Mouse (Mus musculus) testis, adult 2 months (tissue): Measurements from ENCODE around the gene Micu2. TPM values are rescaled to one million over a fixed set of nuclear protein-coding genes. Genes with fewer than 3 reads are reported as not detected.
"Not testable (repeated sequence)": the region's sequence is repeated elsewhere in the genome, so short reads cannot be mapped to it uniquely, and the experiment has no call there.

Experiments
- H3K27ac ChIP-seq: fragments of 200-500 bp; 2 replicates; pipeline ENCODE4 v1.5.1; 2012; ENCODE audit warnings: low read depth, low read length; ENCODE audit not compliant: control insufficient read depth, insufficient read depth
- H3K27me3 ChIP-seq: fragments of 200-500 bp; 2 replicates; pipeline ENCODE4 v1.6.1; 2012; ENCODE audit warnings: mild to moderate bottlenecking, low read length, moderate library complexity; ENCODE audit not compliant: control insufficient read depth, insufficient read depth
- H3K36me3 ChIP-seq: fragments of 200-500 bp; 2 replicates; pipeline ENCODE4 v1.6.1; 2012; ENCODE audit warnings: mild to moderate bottlenecking, low read length; ENCODE audit not compliant: control insufficient read depth, insufficient read depth
- H3K4me1 ChIP-seq: fragments of 200-500 bp; 2 replicates; pipeline ENCODE4 v1.6.1; 2012; ENCODE audit warnings: low read length; ENCODE audit not compliant: control insufficient read depth, insufficient read depth
- H3K4me3 ChIP-seq: fragments of 200-500 bp; 2 replicates; pipeline ENCODE4 v1.5.1; 2012; ENCODE audit warnings: low read depth, mild to moderate bottlenecking, low read length, moderate library complexity, mixed read lengths; ENCODE audit not compliant: control insufficient read depth
- CTCF ChIP-seq: fragments of 200-500 bp; IDR thresholded peaks from 2 replicates; pipeline ENCODE4 v1.5.1; 2012; ENCODE audit warnings: low read depth, mild to moderate bottlenecking, inconsistent platforms, low read length, moderate library complexity; ENCODE audit not compliant: control insufficient read depth, insufficient read depth, insufficient replicate concordance
- POLR2A ChIP-seq: fragments of 200-500 bp; IDR thresholded peaks from 2 replicates; pipeline ENCODE4 v1.6.1; 2012; ENCODE audit warnings: low read depth, mild to moderate bottlenecking, inconsistent platforms, low read length, moderate library complexity; ENCODE audit not compliant: control insufficient read depth
- polyA plus RNA-seq: library from polyadenylated mRNA; depleted of rRNA; stranded (reverse); fragments of >200 nt; gene quantifications from 2 replicates; pipeline ENCODE4 v1.2.3, GENCODE M21; 2012

Micu2 gene
- polyA plus RNA-seq, 1 experiment: 6.9 TPM

DNA sequence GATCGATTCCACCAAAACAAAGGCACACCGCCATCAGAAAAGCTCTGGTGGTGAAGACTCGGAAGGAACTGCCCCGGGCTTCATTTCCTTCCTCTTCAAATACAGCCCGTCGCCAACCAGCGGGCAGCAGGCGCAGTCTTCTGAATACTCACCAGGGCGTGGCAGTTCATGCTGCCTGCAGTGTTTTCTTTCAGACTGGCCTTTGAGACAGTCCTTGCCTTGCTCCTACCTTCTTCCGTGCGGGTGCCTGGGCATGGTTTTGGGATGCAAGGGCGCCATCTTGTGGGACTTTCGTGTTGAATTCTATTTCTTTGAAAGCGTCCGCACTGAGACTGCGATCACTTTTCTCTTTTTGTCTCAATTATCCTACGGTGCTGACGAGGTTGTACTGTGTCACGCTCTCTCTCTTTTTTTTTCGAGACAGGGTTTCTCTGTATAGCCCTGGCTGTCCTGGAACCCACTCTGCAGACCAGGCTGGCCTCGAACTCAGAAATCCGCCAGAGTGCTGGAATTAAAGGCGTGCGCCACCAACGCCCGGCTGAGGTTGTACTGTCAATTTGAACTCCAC is 88.5 kb downstream of the Micu2 start:
- Histone ChIP-seq H3K4me3 (peak overlapping the region; percentile 60), H3K27ac (no peak overlapping the region), H3K36me3 (no peaks in the 10 kb centered on the region), H3K4me1 (peaks cover 2% of the 10 kb centered on the region), H3K27me3 (no peaks in the 10 kb centered on the region)
- TF ChIP-seq POLR2A: 0 out of 2 replicates have a peak, but pooled peaks have one; percentile 30
- peak; percentile 66; the same call in 1 of the 2 replicates for TF ChIP-seq CTCF

DNA sequence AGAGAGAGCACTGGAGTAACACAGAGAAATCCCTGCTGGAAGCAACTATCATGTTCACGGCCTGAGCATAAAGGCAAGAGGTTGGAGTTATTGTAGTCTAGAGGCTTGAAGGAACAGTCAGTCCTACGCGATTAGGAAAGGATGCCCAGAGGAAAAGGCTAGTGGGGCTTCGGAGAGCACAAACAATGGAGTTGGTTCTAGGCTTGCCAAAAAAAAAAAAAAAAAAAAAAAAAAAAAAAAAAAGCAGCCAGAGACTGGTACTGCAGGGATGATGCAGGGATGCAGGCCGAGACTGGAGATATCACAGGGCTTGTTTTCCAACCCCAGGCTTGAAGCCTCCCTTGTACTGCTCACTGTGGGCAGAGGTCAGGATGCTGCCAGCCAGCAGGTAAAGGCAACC is 89.8 kb downstream of the Micu2 start:
- no peaks in the 10 kb centered on the region for H3K27me3 ChIP-seq
- TF ChIP-seq POLR2A (no peak), CTCF (no peak)
- no peak overlapping the region for H3K27ac ChIP-seq

DNA sequence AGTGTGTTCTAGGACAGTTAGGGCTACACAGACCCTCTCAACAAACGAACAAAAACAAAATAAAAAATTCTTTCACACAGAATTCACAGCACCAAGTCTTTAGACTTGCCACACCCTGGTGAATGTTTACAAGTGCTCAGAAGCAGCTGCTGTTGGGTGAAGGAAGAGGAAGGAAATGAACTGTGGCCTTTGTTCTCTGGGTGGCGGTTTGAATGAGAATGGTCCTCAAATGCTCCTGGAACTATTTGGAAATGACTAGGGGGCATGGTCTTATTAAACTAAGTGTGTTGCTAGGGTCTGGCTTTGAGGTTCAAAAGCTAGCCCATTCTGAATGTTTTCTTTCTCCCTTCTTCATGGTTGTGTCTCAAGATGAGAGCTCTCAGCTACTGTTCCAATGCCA is 90.6 kb downstream of the Micu2 start:
- H3K27ac ChIP-seq: no peak overlapping the region
- no peaks in the 10 kb centered on the region for H3K27me3 ChIP-seq

More for the DNA sequence above, 89.8 kb downstream of the Micu2 start:
- Histone ChIP-seq H3K36me3 (no peaks in the 10 kb centered on the region), H3K4me3 (no peak overlapping the region), H3K4me1 (peaks cover 2% of the 10 kb centered on the region)

GRCm38 (mm10) chr14:57901998-57902397 is 97.1 kb downstream of the Micu2 start:
- no peak overlapping the region for H3K4me3 ChIP-seq
- no peaks in the 10 kb centered on the region; the same call in 1 of the 2 replicates for H3K4me1 ChIP-seq
- H3K27me3 ChIP-seq: no peaks in the 10 kb centered on the region
- H3K36me3 ChIP-seq: no peaks in the 10 kb centered on the region
- H3K27ac ChIP-seq: no peak overlapping the region
- no peak for TF ChIP-seq CTCF
- no peak for TF ChIP-seq POLR2A

More for the DNA sequence above, 90.6 kb downstream of the Micu2 start:
- Histone ChIP-seq H3K4me1 (peaks cover 2% of the 10 kb centered on the region), H3K4me3 (no peak overlapping the region), H3K36me3 (no peaks in the 10 kb centered on the region)
- TF ChIP-seq POLR2A (no peak), CTCF (no peak)

DNA sequence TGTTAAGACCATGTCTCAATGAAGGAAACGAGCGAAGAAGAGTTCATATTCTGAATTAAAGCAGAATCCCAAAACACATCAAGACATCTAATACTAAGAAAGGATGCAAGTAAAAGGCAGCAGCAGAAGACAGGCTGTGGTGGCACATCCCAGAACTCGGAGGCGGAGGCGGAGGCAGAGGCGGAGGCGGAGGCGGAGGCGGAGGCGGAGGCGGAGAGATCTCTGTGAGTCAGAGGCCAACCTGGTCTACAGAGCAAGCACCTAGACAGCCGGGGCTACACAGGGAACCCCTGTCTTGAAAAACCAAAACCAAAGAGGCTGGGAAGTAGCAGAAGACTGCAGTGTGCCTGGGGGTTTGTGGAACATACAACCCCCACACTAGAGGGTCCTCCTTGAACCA is 102.2 kb downstream of the Micu2 start:
- Histone ChIP-seq H3K4me3 (no peak overlapping the region; the same call in 1 of the 2 replicates), H3K27me3 (no peaks in the 10 kb centered on the region), H3K27ac (no peak overlapping the region), H3K36me3 (no peaks in the 10 kb centered on the region), H3K4me1 (no peaks in the 10 kb centered on the region; the same call in 1 of the 2 replicates)
- TF ChIP-seq POLR2A (no peak), CTCF (no peak)

- not testable (repeated sequence) for H3K27ac ChIP-seq
Measured at GRCm38 (mm10) chr14:57896088-57896871, 102.8 kb downstream of the Micu2 start.

GRCm38 (mm10) chr14:57894346-57894745 is 104.7 kb downstream of the Micu2 start:
- no peak overlapping the region for H3K27ac ChIP-seq
- H3K27me3 ChIP-seq: no peaks in the 10 kb centered on the region
- H3K36me3 ChIP-seq: no peaks in the 10 kb centered on the region
- no peak overlapping the region for H3K4me3 ChIP-seq
- no peak for TF ChIP-seq CTCF
- TF ChIP-seq POLR2A: no peak
- H3K4me1 ChIP-seq: no peaks in the 10 kb centered on the region; the same call in 1 of the 2 replicates

More at GRCm38 (mm10) chr14:57896088-57896871, 102.8 kb downstream of the Micu2 start:
- H3K36me3 ChIP-seq, H3K27me3 ChIP-seq, H3K4me1 ChIP-seq, H3K4me3 ChIP-seq: not testable (repeated sequence)
